Mouse (Mus musculus) embryonic facial prominence, embryonic 13.5 days (tissue): ENCODE results near the gene Inpp1. TPM values are rescaled to one million over a fixed set of nuclear protein-coding genes. Genes with fewer than 3 reads are reported as not detected.

Experiments used
- polyA plus RNA-seq: library from polyadenylated mRNA; unstranded; fragments of >200 nt; fragmentation: Nextera tagmentation; extraction: Ambion mirVana; gene quantifications from 2 replicates; pipeline ENCODE4 v1.2.1, GENCODE M21; 2015

The Inpp1 gene
- polyA plus RNA-seq, 1 experiment from 2014 or later: 21.3 TPM

Other genes with a start within 250 kb of the Inpp1 start
- gene Nemp2, start 187.0 kb downstream of the Inpp1 start, polyA plus RNA-seq: 10.2 and 11.3 TPM in 2 replicates
- gene Mfsd6, start 90.2 kb downstream of the Inpp1 start, polyA plus RNA-seq: 1.6 and 1.9 TPM in 2 replicates
- gene Hibch, start 27.2 kb upstream of the Inpp1 start, polyA plus RNA-seq: 24.0 TPM in 2 replicates
- gene 1700019D03Rik, start 202.5 kb upstream of the Inpp1 start, polyA plus RNA-seq: 2.9 and 3.2 TPM in 2 replicates
- gene Mstn, start 244.0 kb upstream of the Inpp1 start, polyA plus RNA-seq: 0.72 and 0.77 TPM in 2 replicates